Mouse (Mus musculus) kidney, embryonic 16.5 days (tissue): ENCODE measurements around the gene Prdx1. TPM values are rescaled to one million over a fixed set of nuclear protein-coding genes. Genes with fewer than 3 reads are reported as not detected.

Experiments used
- ATAC-seq: fragments of 200-750 bp; cut with Nextera tagmentation; 2 replicates; pipeline ENCODE4 v1.8.0; 2017; ENCODE audit warnings: moderate TSS enrichment; ENCODE audit not compliant: low FRiP score, low TSS enrichment
- H3K27ac ChIP-seq: fragments of 300-500 bp; sonication (generic); 2 replicates; pipeline ENCODE4 v1.5.1; 2014; ENCODE audit warnings: low read length
- H3K27me3 ChIP-seq: fragments of 300-500 bp; sonication (generic); 2 replicates; pipeline ENCODE4 v1.6.1; 2014; ENCODE audit warnings: low read length, control low read depth, mixed read lengths; ENCODE audit not compliant: insufficient read depth
- H3K36me3 ChIP-seq: fragments of 300-500 bp; sonication (generic); 2 replicates; pipeline ENCODE4 v1.6.1; 2014; ENCODE audit warnings: low read length, control low read depth, mixed read lengths; ENCODE audit not compliant: insufficient read depth
- H3K4me1 ChIP-seq: fragments of 300-500 bp; sonication (generic); 2 replicates; pipeline ENCODE4 v1.6.1; 2014; ENCODE audit warnings: low read length, control low read depth, mixed read lengths; ENCODE audit not compliant: insufficient read depth
- H3K4me2 ChIP-seq: fragments of 300-500 bp; sonication (generic); replicated peaks from 2 replicates; pipeline ENCODE4 v1.6.1; 2014; ENCODE audit warnings: low read depth, low read length
- H3K4me3 ChIP-seq: fragments of 300-500 bp; sonication (generic); 2 replicates; pipeline ENCODE4 v1.5.1; 2014; ENCODE audit warnings: mild to moderate bottlenecking, low read length
- H3K9ac ChIP-seq: fragments of 300-500 bp; sonication (generic); replicated peaks from 2 replicates; pipeline ENCODE4 v1.6.1; 2014; ENCODE audit warnings: low read length
- H3K9me3 ChIP-seq: fragments of 300-500 bp; sonication (generic); 2 replicates; pipeline ENCODE4 v1.6.1; 2016; ENCODE audit warnings: low read length, control low read depth
- WGBS: fragments of 180-500 bp; shearing (Covaris S2); extraction: QIAGEN DNeasy Blood & Tissue Kit; methylation state at CpG from one replicate; pipeline ENCODE4 v1.1.7; 2014; 5-methylcytosine and 5-hydroxymethylcytosine counted together
- polyA plus RNA-seq: library from polyadenylated mRNA; unstranded; fragments of >200 nt; fragmentation: Nextera tagmentation; extraction: Ambion mirVana; gene quantifications from 2 replicates; pipeline ENCODE4 v1.2.1, GENCODE M21; 2015

Gene Prdx1
- polyA plus RNA-seq, 1 experiment from 2014 or later, result 1,468 TPM

- Histone ChIP-seq H3K36me3 (peaks cover 58% of the 10 kb centered on the region), H3K9me3 (no peaks in the 10 kb centered on the region), H3K4me1 (peaks cover 29% of the 10 kb centered on the region), H3K27ac (no peak overlapping the region), H3K4me3 (no peak overlapping the region), H3K9ac (no peak overlapping the region), H3K27me3 (no peaks in the 10 kb centered on the region), H3K4me2 (no peak overlapping the region)
- WGBS, result 80% methylated on average over 4 of the region's 4 CpGs
- no peak for ATAC-seq
Observed at GRCm38 (mm10) chr4:116689309-116689876, 4.0 kb downstream of the Prdx1 start.

- no peaks in the 10 kb centered on the region for H3K9me3 ChIP-seq
- WGBS, result 91% methylated on average over 2 of the region's 2 CpGs
- no peaks in the 10 kb centered on the region for H3K27me3 ChIP-seq
- peaks cover 78% of the 10 kb centered on the region for H3K36me3 ChIP-seq
- H3K9ac ChIP-seq, result no peak overlapping the region
- H3K27ac ChIP-seq, result no peak overlapping the region
- H3K4me2 ChIP-seq, result no peak overlapping the region
- no peak for ATAC-seq
- H3K4me3 ChIP-seq, result no peak overlapping the region
- H3K4me1 ChIP-seq, result peaks cover 16% of the 10 kb centered on the region
Observed at GRCm38 (mm10) chr4:116692146-116692545, 6.8 kb downstream of the Prdx1 start.

- Histone ChIP-seq H3K9ac (no peak overlapping the region), H3K9me3 (no peaks in the 10 kb centered on the region), H3K27ac (no peak overlapping the region), H3K27me3 (no peaks in the 10 kb centered on the region), H3K4me3 (no peak overlapping the region), H3K4me2 (no peak overlapping the region), H3K36me3 (peaks cover 76% of the 10 kb centered on the region), H3K4me1 (0 out of 2 replicates have a peak, but pooled peaks cover 5% of the 10 kb centered on the region)
- no peak for ATAC-seq
- WGBS, result 79% methylated on average over 2 of the region's 2 CpGs
Observed at GRCm38 (mm10) chr4:116693785-116694184, 8.4 kb downstream of the Prdx1 start.

GRCm38 (mm10) chr4:116698693-116699342, 13.5 kb downstream of the Prdx1 start:
- Histone ChIP-seq H3K4me2 (no peak overlapping the region), H3K9ac (no peak overlapping the region), H3K27ac (no peak overlapping the region), H3K4me1 (no peaks in the 10 kb centered on the region), H3K9me3 (no peaks in the 10 kb centered on the region), H3K36me3 (peaks cover 59% of the 10 kb centered on the region), H3K27me3 (no peaks in the 10 kb centered on the region), H3K4me3 (no peak overlapping the region)
- 79% methylated on average over 2 of the region's 2 CpGs for WGBS
- no peak for ATAC-seq

GRCm38 (mm10) chr4:116700964-116701363, 15.6 kb downstream of the Prdx1 start:
- Histone ChIP-seq H3K27me3 (no peaks in the 10 kb centered on the region), H3K4me1 (no peaks in the 10 kb centered on the region), H3K27ac (no peak overlapping the region), H3K9me3 (no peaks in the 10 kb centered on the region), H3K4me3 (no peak overlapping the region), H3K36me3 (peaks cover 49% of the 10 kb centered on the region), H3K9ac (no peak overlapping the region), H3K4me2 (no peak overlapping the region)
- ATAC-seq, result no peak
- WGBS, result 67% methylated on average over 1 of the region's 1 CpGs

GRCm38 (mm10) chr4:116703804-116704203, 18.5 kb downstream of the Prdx1 start:
- no peak for ATAC-seq
- WGBS, result 31% methylated on average over 6 of the region's 6 CpGs
- Histone ChIP-seq H3K4me2 (no peak overlapping the region), H3K27me3 (no peaks in the 10 kb centered on the region), H3K4me1 (peaks cover under 1% of the 10 kb centered on the region), H3K9ac (no peak overlapping the region), H3K27ac (no peak overlapping the region), H3K9me3 (no peaks in the 10 kb centered on the region), H3K4me3 (no peak overlapping the region), H3K36me3 (peaks cover 30% of the 10 kb centered on the region)

GRCm38 (mm10) chr4:116707666-116708065, 22.3 kb downstream of the Prdx1 start:
- peak overlapping the region; percentile 66 for H3K4me2 ChIP-seq
- H3K9me3 ChIP-seq, result no peaks in the 10 kb centered on the region
- H3K9ac ChIP-seq, result peak overlapping the region; percentile 78
- H3K4me1 ChIP-seq, result peaks cover 9% of the 10 kb centered on the region
- H3K27me3 ChIP-seq, result no peaks in the 10 kb centered on the region
- WGBS, result 13% methylated on average over 9 of the region's 9 CpGs
- H3K36me3 ChIP-seq, result peaks cover 7% of the 10 kb centered on the region; the same call in 1 of the 2 replicates
- H3K27ac ChIP-seq, result no peak overlapping the region
- 0 out of 2 replicates have a peak, but pooled peaks have one; percentile 2 for ATAC-seq
- peak overlapping the region; percentile 77 for H3K4me3 ChIP-seq

- Histone ChIP-seq H3K4me1 (peaks cover 9% of the 10 kb centered on the region), H3K4me3 (peak within 1 kb of the TSS; percentile 77), H3K9me3 (no peaks in the 10 kb centered on the region), H3K4me2 (peak within 1 kb of the TSS; percentile 85), H3K27me3 (no peaks in the 10 kb centered on the region), H3K9ac (peak within 1 kb of the TSS; percentile 78), H3K27ac (peak within 1 kb of the TSS; percentile 1; the same call in 1 of the 2 replicates), H3K36me3 (peaks cover 7% of the 10 kb centered on the region; the same call in 1 of the 2 replicates)
- WGBS, result under 1% methylated on average over 29 of the region's 29 CpGs
- ATAC-seq, result peak; percentile 99
Observed at GRCm38 (mm10) chr4:116708201-116708764, 22.9 kb downstream of the Prdx1 start, which contains the start of the genes Mmachc and Ccdc163. TSS of gene Mmachc (minus strand) at chr4:116708406. TSS of gene Ccdc163 (plus strand) at chr4:116708509.

GRCm38 (mm10) chr4:116708791-116709390, 23.5 kb downstream of the Prdx1 start:
- H3K27me3 ChIP-seq, result no peaks in the 10 kb centered on the region
- peak overlapping the region; percentile 1; the same call in 1 of the 2 replicates for H3K27ac ChIP-seq
- H3K4me3 ChIP-seq, result peak overlapping the region; percentile 77
- WGBS, result 5% methylated on average over 9 of the region's 9 CpGs
- H3K9ac ChIP-seq, result peak overlapping the region; percentile 72
- ATAC-seq, result peak; percentile 25; the same call in 1 of the 2 replicates
- H3K9me3 ChIP-seq, result no peaks in the 10 kb centered on the region
- peaks cover 4% of the 10 kb centered on the region; the same call in 1 of the 2 replicates for H3K36me3 ChIP-seq
- H3K4me2 ChIP-seq, result peak overlapping the region; percentile 85
- peaks cover 9% of the 10 kb centered on the region for H3K4me1 ChIP-seq
